Mouse (Mus musculus) embryonic fibroblast, embryonic 13.5 days (primary cell): ENCODE measurements around the gene Atp8a1.

Experiments used
- CTCF ChIP-seq: IDR thresholded peaks from 2 replicates; pipeline ENCODE4 v1.5.1; 2011; ENCODE audit warnings: mild to moderate bottlenecking, control low read depth, low read length, moderate library complexity, borderline replicate concordance; ENCODE audit not compliant: insufficient read depth
- POLR2A ChIP-seq: IDR thresholded peaks from 2 replicates; pipeline ENCODE4 v1.6.1; 2011; ENCODE audit warnings: low read depth, mild to moderate bottlenecking, control low read depth, low read length, moderate library complexity

GRCm38 (mm10) chr5:67865670-67866069 is 18.4 kb upstream of the Atp8a1 start:
- TF ChIP-seq CTCF (no peak), POLR2A (no peak)
